Mouse (Mus musculus): Measurements from ENCODE around the gene Dync1i1. TPM values are rescaled to one million over a fixed set of nuclear protein-coding genes. Genes with fewer than 3 reads are reported as not detected.

Gene Dync1i1
- polyA plus RNA-seq, 1 experiment = not detected

- H3K27me3 ChIP-seq (ENCODE audit: control insufficient read depth) = no peaks in the 10 kb centered on the region
- no peaks in the 10 kb centered on the region for H3K4me1 ChIP-seq (ENCODE audit: control insufficient read depth)
- no peaks in the 10 kb centered on the region for H3K36me3 ChIP-seq (ENCODE audit: control insufficient read depth)
- no peaks in the 10 kb centered on the region for H3K9me3 ChIP-seq (ENCODE audit: control insufficient read depth, low read length)
- H3K4me3 ChIP-seq (replicated peaks) = no peak overlapping the region
- no peak for TF ChIP-seq GATA1 (IDR thresholded peaks at IDR 0.05; ENCODE audit: low read length)
- no peak for TF ChIP-seq TAL1 (IDR thresholded peaks at IDR 0.05; ENCODE audit: low read length)
These were observed 133.6 kb downstream of the Dync1i1 start for GRCm38 (mm10) chr6:5858901-5859598.

- no peaks in the 10 kb centered on the region for H3K9me3 ChIP-seq (ENCODE audit: control insufficient read depth, low read length)
- no peaks in the 10 kb centered on the region for H3K36me3 ChIP-seq (ENCODE audit: control insufficient read depth)
- no peaks in the 10 kb centered on the region for H3K27me3 ChIP-seq (ENCODE audit: control insufficient read depth)
- H3K4me3 ChIP-seq (replicated peaks) = no peak overlapping the region
- no peaks in the 10 kb centered on the region for H3K4me1 ChIP-seq (ENCODE audit: control insufficient read depth)
- TF ChIP-seq GATA1 (IDR thresholded peaks at IDR 0.05; ENCODE audit: low read length) = no peak
These were observed 134.2 kb downstream of the Dync1i1 start for GRCm38 (mm10) chr6:5859630-5860029.

DNA sequence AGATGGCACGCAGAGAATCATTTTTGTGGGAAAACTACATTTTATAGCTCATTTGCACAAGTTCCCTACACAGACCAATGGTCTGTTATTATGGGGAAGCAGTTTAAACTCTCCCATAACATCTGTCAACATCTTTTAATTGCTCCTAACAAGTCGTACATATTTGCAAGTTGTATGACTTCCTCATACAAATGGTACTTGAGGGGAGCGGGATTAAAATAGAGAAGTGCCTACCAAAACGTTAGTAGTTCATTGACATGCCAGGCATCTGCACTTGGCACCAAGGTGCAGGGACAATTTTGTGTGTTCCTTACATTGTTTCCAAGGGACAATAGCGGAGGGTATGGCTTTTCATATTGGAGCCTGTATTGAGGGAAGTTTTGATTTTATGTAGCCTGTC is 140.7 kb downstream of the Dync1i1 start:
- Histone ChIP-seq H3K4me1 (ENCODE audit: control insufficient read depth) (no peaks in the 10 kb centered on the region), H3K36me3 (ENCODE audit: control insufficient read depth) (no peaks in the 10 kb centered on the region), H3K4me3 (replicated peaks) (no peak overlapping the region), H3K27me3 (ENCODE audit: control insufficient read depth) (no peaks in the 10 kb centered on the region), H3K9me3 (ENCODE audit: control insufficient read depth, low read length) (peaks cover 3% of the 10 kb centered on the region; the same call in 1 of the 2 replicates)
- TF ChIP-seq TAL1 (IDR thresholded peaks at IDR 0.05; ENCODE audit: low read length) (no peak), GATA1 (IDR thresholded peaks at IDR 0.05; ENCODE audit: low read length) (no peak)

GRCm38 (mm10) chr6:5867221-5867620 is 141.8 kb downstream of the Dync1i1 start:
- Histone ChIP-seq H3K9me3 (ENCODE audit: control insufficient read depth, low read length) (peaks cover 3% of the 10 kb centered on the region; the same call in 1 of the 2 replicates), H3K4me3 (replicated peaks) (no peak overlapping the region), H3K36me3 (ENCODE audit: control insufficient read depth) (no peaks in the 10 kb centered on the region), H3K27me3 (ENCODE audit: control insufficient read depth) (no peaks in the 10 kb centered on the region), H3K4me1 (ENCODE audit: control insufficient read depth) (no peaks in the 10 kb centered on the region)
- no peak for TF ChIP-seq GATA1 (IDR thresholded peaks at IDR 0.05; ENCODE audit: low read length)
- no peak for TF ChIP-seq TAL1 (IDR thresholded peaks at IDR 0.05; ENCODE audit: low read length)

DNA sequence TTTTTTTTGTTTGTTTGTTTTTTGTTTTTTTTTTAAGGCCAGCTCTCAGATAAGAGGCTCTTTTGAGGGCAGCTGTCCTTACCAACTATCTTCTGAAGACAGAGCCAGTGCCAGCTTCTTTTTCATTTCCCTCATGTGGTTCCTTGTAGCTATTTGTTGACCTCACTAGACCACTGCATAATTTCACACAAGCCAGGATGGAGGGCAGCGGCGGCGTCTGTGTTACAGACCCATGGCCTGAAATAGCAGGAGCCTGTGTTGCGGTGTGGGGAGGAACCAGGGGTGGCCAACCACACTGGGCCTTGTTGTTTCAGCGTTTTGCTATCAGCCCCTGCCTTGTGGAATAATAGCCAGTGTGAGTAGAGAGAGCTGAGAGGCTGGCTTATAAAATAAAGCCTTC is 145.6 kb downstream of the Dync1i1 start:
- Histone ChIP-seq H3K4me3 (replicated peaks) (no peak overlapping the region), H3K36me3 (ENCODE audit: control insufficient read depth) (no peaks in the 10 kb centered on the region), H3K4me1 (ENCODE audit: control insufficient read depth) (no peaks in the 10 kb centered on the region), H3K27me3 (ENCODE audit: control insufficient read depth) (no peaks in the 10 kb centered on the region), H3K9me3 (ENCODE audit: control insufficient read depth, low read length) (peaks cover 3% of the 10 kb centered on the region; the same call in 1 of the 2 replicates)
- TF ChIP-seq TAL1 (IDR thresholded peaks at IDR 0.05; ENCODE audit: low read length) = no peak
- no peak for TF ChIP-seq GATA1 (IDR thresholded peaks at IDR 0.05; ENCODE audit: low read length)

- no peaks in the 10 kb centered on the region for H3K36me3 ChIP-seq (ENCODE audit: control insufficient read depth)
- TF ChIP-seq TAL1 (IDR thresholded peaks at IDR 0.05; ENCODE audit: low read length) (no peak), GATA1 (IDR thresholded peaks at IDR 0.05; ENCODE audit: low read length) (no peak)
- no peaks in the 10 kb centered on the region for H3K4me1 ChIP-seq (ENCODE audit: control insufficient read depth)
- H3K27me3 ChIP-seq (ENCODE audit: control insufficient read depth) = no peaks in the 10 kb centered on the region
- H3K4me3 ChIP-seq (replicated peaks) = no peak overlapping the region
- peaks cover under 1% of the 10 kb centered on the region; the same call in 1 of the 2 replicates for H3K9me3 ChIP-seq (ENCODE audit: control insufficient read depth, low read length)
These were observed 146.3 kb downstream of the Dync1i1 start for GRCm38 (mm10) chr6:5871581-5872298.

DNA sequence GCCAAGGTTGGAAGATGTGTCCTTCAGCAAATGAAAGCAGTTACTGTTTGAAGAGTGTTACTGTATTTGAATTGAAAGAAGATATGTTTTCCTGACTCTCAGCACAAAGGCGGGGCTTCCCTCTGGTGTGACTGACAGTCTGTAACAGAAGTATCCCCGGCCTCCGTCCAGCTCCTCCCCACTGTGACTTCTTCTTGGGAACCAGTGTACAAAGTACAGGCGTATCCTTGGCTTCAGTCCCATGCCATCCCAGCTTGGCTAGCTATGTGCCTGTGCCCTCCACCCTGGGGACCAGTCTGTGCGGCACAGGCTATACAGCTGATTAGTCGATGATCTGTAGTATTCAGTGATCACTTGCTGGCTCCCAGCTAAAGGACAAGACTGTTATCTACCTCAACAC is 163.9 kb downstream of the Dync1i1 start:
- no peak for TF ChIP-seq GATA1 (IDR thresholded peaks at IDR 0.05; ENCODE audit: low read length)
- no peaks in the 10 kb centered on the region for H3K36me3 ChIP-seq (ENCODE audit: control insufficient read depth)
- H3K9me3 ChIP-seq (ENCODE audit: control insufficient read depth, low read length) = no peaks in the 10 kb centered on the region
- H3K4me3 ChIP-seq (replicated peaks) = no peak overlapping the region
- H3K4me1 ChIP-seq (ENCODE audit: control insufficient read depth) = no peaks in the 10 kb centered on the region
- no peaks in the 10 kb centered on the region for H3K27me3 ChIP-seq (ENCODE audit: control insufficient read depth)

GRCm38 (mm10) chr6:5911295-5911694 is 185.9 kb downstream of the Dync1i1 start:
- no peak overlapping the region for H3K4me3 ChIP-seq (replicated peaks)
- no peaks in the 10 kb centered on the region for H3K27me3 ChIP-seq (ENCODE audit: control insufficient read depth)
- no peak for TF ChIP-seq TAL1 (IDR thresholded peaks at IDR 0.05; ENCODE audit: low read length)
- no peak for TF ChIP-seq GATA1 (IDR thresholded peaks at IDR 0.05; ENCODE audit: low read length)
- no peaks in the 10 kb centered on the region for H3K4me1 ChIP-seq (ENCODE audit: control insufficient read depth)
- H3K36me3 ChIP-seq (ENCODE audit: control insufficient read depth) = no peaks in the 10 kb centered on the region
- H3K9me3 ChIP-seq (ENCODE audit: control insufficient read depth, low read length) = no peaks in the 10 kb centered on the region

GRCm38 (mm10) chr6:5915028-5915427 is 189.6 kb downstream of the Dync1i1 start:
- H3K36me3 ChIP-seq (ENCODE audit: control insufficient read depth) = no peaks in the 10 kb centered on the region
- no peaks in the 10 kb centered on the region for H3K4me1 ChIP-seq (ENCODE audit: control insufficient read depth)
- H3K4me3 ChIP-seq (replicated peaks) = no peak overlapping the region
- no peak for TF ChIP-seq GATA1 (IDR thresholded peaks at IDR 0.05; ENCODE audit: low read length)
- H3K9me3 ChIP-seq (ENCODE audit: control insufficient read depth, low read length) = no peaks in the 10 kb centered on the region
- no peaks in the 10 kb centered on the region for H3K27me3 ChIP-seq (ENCODE audit: control insufficient read depth)
